Mouse (Mus musculus) spleen, adult 2 months (tissue): Measurements from ENCODE around the gene Gm20388. TPM values are rescaled to one million over a fixed set of nuclear protein-coding genes. Genes with fewer than 3 reads are reported as not detected.

Source experiments
- DNase-seq, 2 experiments: peaks; one replicate each; pipeline versions ENCODE4 v3.0.0 to v3.0.0-alpha.2; 2012 to 2021; ENCODE audit warnings: low spot score in 2 of 2, low read depth in 1 of 2
- H3K27ac ChIP-seq: fragments of 200-500 bp; 2 replicates; pipeline ENCODE4 v1.5.1; 2012; ENCODE audit warnings: low read length, inconsistent platforms; ENCODE audit not compliant: insufficient read depth
- H3K27me3 ChIP-seq: fragments of 200-500 bp; 2 replicates; pipeline ENCODE4 v1.6.1; 2012; ENCODE audit warnings: mild to moderate bottlenecking, moderate library complexity, low read length, inconsistent platforms; ENCODE audit not compliant: control insufficient read depth, insufficient read depth
- H3K36me3 ChIP-seq: fragments of 200-500 bp; 2 replicates; pipeline ENCODE4 v1.6.1; 2012; ENCODE audit warnings: mild to moderate bottlenecking, low read length, inconsistent platforms; ENCODE audit not compliant: control insufficient read depth, insufficient read depth
- H3K4me1 ChIP-seq: fragments of 200-500 bp; 2 replicates; pipeline ENCODE4 v1.6.1; 2011; ENCODE audit warnings: inconsistent platforms; ENCODE audit not compliant: control insufficient read depth, insufficient read depth, insufficient read length
- H3K4me3 ChIP-seq: fragments of 200-500 bp; 2 replicates; pipeline ENCODE4 v1.5.1; 2011; ENCODE audit warnings: mild to moderate bottlenecking, inconsistent platforms; ENCODE audit not compliant: insufficient read depth, insufficient read length; ENCODE audit errors: extremely low read depth
- CTCF ChIP-seq: fragments of 200-500 bp; IDR thresholded peaks from 2 replicates; pipeline ENCODE4 v1.5.1; 2011; ENCODE audit warnings: mild to moderate bottlenecking, inconsistent platforms; ENCODE audit not compliant: insufficient read depth, insufficient read length, insufficient replicate concordance; ENCODE audit errors: extremely low read depth
- POLR2A ChIP-seq: fragments of 200-500 bp; IDR thresholded peaks from 2 replicates; pipeline ENCODE4 v1.6.1; 2011; ENCODE audit warnings: low read depth, low read length, inconsistent platforms
- WGBS: fragments of 180-500 bp; shearing (Covaris S2); methylation state at CpG from one replicate; pipeline ENCODE4 v1.1.7; 2018; 5-methylcytosine and 5-hydroxymethylcytosine counted together
- polyA plus RNA-seq: library from polyadenylated mRNA; depleted of rRNA; stranded (reverse); fragments of >200 nt; gene quantifications from 2 replicates; pipeline ENCODE4 v1.2.3, GENCODE M21; 2012

The Gm20388 gene
- polyA plus RNA-seq, 1 experiment = 26.1 TPM

DNA sequence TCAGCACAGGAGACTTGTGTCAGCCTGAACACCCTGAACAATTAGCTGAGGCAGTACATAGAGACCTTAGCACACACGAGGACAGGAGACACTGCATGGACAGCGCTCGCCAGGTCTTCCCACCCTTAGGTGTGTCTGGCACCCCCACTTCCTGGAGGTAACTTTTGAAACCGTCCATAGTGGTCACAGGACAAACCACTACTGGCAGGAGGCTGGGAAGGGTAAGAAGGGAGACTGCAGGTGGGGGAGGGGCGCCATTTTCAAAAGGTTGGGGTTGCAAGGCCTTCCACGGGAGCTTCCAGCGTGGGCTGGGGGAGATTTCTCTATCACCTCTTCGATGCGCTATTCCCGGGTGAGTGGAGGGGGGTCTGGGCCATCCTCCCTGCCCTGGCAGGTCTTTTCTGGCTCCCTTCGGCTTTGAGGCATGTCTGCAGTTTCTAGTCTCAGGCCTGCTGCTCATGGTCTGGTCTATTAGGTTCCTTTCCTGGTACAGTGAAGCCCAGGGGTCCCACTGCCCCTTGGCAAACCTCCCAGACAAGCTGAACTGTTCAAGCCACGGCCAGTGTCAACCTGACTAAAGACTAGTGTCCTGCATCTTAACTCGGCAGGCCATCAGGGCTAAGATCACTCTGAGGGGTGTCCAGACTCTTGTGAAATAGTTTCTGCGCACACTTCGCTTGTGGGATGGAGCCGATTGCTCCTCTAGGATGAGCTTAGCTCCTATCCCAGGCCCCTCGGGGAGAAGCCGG, 2521.2 kb downstream of the Gm20388 start:
- peaks cover 32% of the 10 kb centered on the region; the same call in 1 of the 2 replicates for H3K4me1 ChIP-seq
- peak in 1 of 2 experiments; percentile 33 for DNase-seq

DNA sequence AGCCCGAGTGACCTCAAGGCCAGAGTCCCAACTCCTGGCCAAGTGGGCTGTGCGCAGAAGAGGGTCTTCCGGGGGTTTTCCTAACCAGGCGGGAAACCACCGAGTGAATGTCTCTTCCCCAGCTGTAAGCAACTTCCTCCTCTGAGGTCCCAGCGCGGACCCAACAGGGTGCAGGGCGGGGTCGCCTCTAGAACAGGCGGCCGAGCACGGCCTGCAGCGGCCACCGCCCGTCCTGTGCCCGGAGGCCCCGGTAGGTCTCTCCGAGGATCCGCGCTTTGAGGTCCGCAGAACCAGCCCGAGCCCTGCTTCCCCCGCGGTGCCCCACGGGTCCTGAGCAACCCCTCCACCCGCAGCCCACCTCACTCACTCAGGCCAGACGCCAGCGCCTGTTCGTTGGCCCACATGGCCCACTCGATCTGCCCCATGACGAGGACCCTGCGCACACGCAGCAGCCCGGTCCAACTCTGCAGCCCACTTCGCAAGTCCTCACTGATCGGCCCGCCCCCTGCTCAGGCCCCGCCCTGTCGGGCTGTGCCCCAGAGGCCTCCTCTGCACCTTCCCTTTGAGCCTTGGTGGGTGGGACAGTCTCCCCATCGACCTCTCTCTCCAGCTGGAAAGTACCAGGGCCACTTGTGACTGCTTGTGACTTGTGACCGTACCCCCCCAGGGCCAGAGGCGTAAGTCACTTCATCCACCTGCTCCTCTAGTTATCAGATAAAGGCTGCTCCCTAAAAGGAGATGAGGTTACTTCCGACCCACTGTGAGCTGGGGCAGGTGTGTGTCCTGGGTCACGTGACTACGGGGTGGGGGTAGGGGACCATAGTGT, 2522.0 kb downstream of the Gm20388 start, which contains the start of gene Cyba:
TSS of gene Cyba (minus strand) at position 488 of the 826 bp plus-strand sequence.
- peak within 1 kb of the TSS; percentile 88 for H3K4me3 ChIP-seq
- no peaks in the 10 kb centered on the region for H3K27me3 ChIP-seq
- H3K4me1 ChIP-seq = peaks cover 32% of the 10 kb centered on the region
- H3K27ac ChIP-seq = peak within 1 kb of the TSS; percentile 99
- no peak for TF ChIP-seq CTCF
- TF ChIP-seq POLR2A = peak; percentile 78
- under 1% methylated on average over 45 of the region's 45 CpGs for WGBS
- peak; percentile 75 to 87 for DNase-seq
- H3K36me3 ChIP-seq = peaks cover 3% of the 10 kb centered on the region; the same call in 1 of the 2 replicates

More for the DNA sequence above, 2521.2 kb downstream of the Gm20388 start:
- WGBS = 10% methylated on average over 17 of the region's 18 CpGs
- peaks cover 8% of the 10 kb centered on the region for H3K36me3 ChIP-seq
- H3K27me3 ChIP-seq = no peaks in the 10 kb centered on the region
- H3K27ac ChIP-seq = peak overlapping the region; percentile 99
- TF ChIP-seq POLR2A (no peak), CTCF (no peak)
- H3K4me3 ChIP-seq = peak overlapping the region; percentile 88

DNA sequence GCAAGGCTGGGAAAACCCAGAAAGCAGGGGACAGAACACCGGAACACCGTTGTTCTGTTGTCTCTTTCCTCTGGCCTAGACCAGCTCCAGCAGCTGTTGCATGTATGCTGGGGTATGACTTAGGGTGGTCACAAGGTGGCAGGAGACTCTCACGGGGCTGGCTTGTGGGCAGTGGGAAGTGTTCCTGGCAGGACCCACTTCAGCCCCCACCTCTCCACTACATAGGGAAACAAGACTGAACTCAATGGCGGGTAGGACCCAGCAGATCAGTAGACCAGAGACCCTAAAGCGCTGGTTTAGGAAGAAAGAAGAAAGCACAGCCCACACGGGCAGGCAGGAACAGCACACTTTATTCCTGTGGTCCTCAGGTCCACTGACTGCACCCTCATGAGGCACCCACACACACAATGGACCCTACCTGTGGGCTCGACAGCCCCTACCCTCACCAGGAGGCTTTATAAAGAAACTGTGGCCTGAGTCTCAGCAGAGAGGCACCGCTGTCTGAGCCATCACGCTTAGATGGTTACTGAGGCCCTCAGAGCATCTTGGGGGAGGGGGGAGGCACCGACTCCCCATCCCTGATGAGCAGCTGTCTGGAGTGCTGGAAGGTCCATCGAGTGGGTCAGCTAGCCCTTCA, 2522.7 kb downstream of the Gm20388 start:
- Histone ChIP-seq H3K36me3 (peaks cover 3% of the 10 kb centered on the region; the same call in 1 of the 2 replicates), H3K27me3 (no peaks in the 10 kb centered on the region), H3K4me3 (peak overlapping the region; percentile 88; the same call in 1 of the 2 replicates), H3K27ac (peak overlapping the region; percentile 99), H3K4me1 (peaks cover 36% of the 10 kb centered on the region)
- 42% methylated on average over 11 of the region's 11 CpGs for WGBS
- TF ChIP-seq POLR2A (no peak; the same call in 1 of the 2 replicates), CTCF (peak; percentile 31; the same call in 1 of the 2 replicates)
- no peak for DNase-seq

DNA sequence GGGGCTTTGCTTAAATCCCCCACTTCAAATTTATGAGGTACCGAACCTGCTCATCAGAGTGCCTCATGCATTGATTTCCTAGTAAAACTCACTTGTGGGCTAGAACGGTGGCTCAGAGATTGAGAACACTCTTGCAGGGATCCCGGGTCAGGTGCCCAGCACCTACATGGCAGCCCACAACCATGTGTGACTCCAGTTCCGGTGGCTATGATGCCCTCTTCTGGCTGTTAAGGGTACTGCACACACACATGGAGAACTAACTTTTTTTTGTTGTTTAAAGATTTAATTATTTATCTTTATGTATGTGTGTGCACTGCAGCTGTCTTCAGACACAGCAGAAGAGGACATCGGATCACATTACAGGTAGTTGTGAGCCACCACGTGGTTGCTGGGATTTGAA, 2524.7 kb downstream of the Gm20388 start:
- no peak for TF ChIP-seq POLR2A
- peak; percentile 9; the same call in 1 of the 2 replicates for TF ChIP-seq CTCF
- 93% methylated on average over 6 of the region's 6 CpGs for WGBS
- Histone ChIP-seq H3K27ac (no peak overlapping the region), H3K27me3 (no peaks in the 10 kb centered on the region), H3K4me1 (peaks cover 26% of the 10 kb centered on the region), H3K4me3 (no peak overlapping the region), H3K36me3 (no peaks in the 10 kb centered on the region; the same call in 1 of the 2 replicates)
- no peak for DNase-seq

DNA sequence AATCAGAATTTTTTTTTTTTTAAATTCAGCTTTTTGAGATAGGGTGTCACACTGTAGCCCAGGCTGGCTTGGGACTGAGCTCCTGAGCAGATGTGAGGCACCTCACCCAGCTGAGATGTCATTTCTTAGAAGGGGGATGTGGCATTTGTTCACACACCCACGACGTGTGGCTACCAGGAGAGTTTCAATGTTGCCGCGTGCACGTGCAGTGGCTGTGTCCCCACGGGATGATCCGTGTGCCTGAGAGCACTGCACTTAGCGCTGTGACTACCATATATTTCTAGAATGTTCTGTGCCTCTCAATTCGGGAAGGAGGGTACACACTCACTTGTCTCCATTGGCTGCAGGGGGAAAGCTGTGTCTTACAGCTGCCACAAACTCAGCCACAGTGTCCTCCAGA, 2525.5 kb downstream of the Gm20388 start:
- no peak overlapping the region for H3K4me3 ChIP-seq
- no peak overlapping the region for H3K27ac ChIP-seq
- H3K36me3 ChIP-seq = no peaks in the 10 kb centered on the region; the same call in 1 of the 2 replicates
- no peaks in the 10 kb centered on the region for H3K27me3 ChIP-seq
- TF ChIP-seq CTCF (no peak), POLR2A (no peak)
- peaks cover 21% of the 10 kb centered on the region for H3K4me1 ChIP-seq
- no peak for DNase-seq
- WGBS = 54% methylated on average over 9 of the region's 9 CpGs

DNA sequence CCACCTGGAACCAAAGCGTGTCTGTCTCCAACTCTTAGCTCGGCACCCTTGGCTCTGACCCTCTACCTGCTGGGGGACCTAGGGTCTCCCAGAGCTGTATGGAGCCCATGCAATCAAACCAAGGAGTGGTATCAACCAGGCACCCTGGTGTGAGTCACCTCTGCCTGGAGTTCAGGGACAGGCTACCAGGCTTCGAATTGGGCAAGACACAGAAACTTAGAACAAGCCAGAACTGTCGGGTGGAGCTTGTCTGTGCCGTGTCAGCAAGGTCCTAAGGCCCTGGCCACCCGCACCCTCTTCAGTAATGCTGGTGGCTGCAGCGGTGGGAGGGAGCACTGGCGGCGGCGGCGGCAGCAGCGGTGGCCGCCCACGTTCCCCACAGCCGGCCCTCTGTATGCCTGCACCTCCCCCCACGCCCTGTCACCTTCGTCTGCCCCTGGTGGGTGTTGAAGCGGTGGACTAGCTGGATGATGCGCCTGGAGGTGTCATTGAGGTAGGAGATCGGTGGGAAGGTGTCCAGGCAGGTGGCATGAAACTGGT, 2526.0 kb downstream of the Gm20388 start:
- Histone ChIP-seq H3K4me3 (no peak overlapping the region), H3K36me3 (no peaks in the 10 kb centered on the region; the same call in 1 of the 2 replicates), H3K4me1 (peaks cover 21% of the 10 kb centered on the region), H3K27me3 (no peaks in the 10 kb centered on the region), H3K27ac (peak overlapping the region; percentile 18; the same call in 1 of the 2 replicates)
- TF ChIP-seq CTCF (no peak), POLR2A (no peak)
- 82% methylated on average over 20 of the region's 20 CpGs for WGBS
- DNase-seq = no peak
